Mouse (Mus musculus) cerebellum, adult 2 months (tissue): ENCODE results near the gene Dhdh.

ENCODE experiments used
- CTCF ChIP-seq: fragments of 200-500 bp; IDR thresholded peaks from 2 replicates; pipeline ENCODE4 v1.5.1; 2011; ENCODE audit warnings: low read depth, mild to moderate bottlenecking, control low read depth, low read length, moderate library complexity, borderline replicate concordance; ENCODE audit not compliant: insufficient read depth
- POLR2A ChIP-seq: fragments of 200-500 bp; IDR thresholded peaks from 2 replicates; pipeline ENCODE4 v1.6.1; 2011; ENCODE audit warnings: low read length, control low read depth, borderline replicate concordance; ENCODE audit not compliant: insufficient read depth

GRCm38 (mm10) chr7:45460377-45460776 is 28.2 kb downstream of the Dhdh start:
- no peak for TF ChIP-seq CTCF
- no peak for TF ChIP-seq POLR2A
